In the genomic region with DNA sequence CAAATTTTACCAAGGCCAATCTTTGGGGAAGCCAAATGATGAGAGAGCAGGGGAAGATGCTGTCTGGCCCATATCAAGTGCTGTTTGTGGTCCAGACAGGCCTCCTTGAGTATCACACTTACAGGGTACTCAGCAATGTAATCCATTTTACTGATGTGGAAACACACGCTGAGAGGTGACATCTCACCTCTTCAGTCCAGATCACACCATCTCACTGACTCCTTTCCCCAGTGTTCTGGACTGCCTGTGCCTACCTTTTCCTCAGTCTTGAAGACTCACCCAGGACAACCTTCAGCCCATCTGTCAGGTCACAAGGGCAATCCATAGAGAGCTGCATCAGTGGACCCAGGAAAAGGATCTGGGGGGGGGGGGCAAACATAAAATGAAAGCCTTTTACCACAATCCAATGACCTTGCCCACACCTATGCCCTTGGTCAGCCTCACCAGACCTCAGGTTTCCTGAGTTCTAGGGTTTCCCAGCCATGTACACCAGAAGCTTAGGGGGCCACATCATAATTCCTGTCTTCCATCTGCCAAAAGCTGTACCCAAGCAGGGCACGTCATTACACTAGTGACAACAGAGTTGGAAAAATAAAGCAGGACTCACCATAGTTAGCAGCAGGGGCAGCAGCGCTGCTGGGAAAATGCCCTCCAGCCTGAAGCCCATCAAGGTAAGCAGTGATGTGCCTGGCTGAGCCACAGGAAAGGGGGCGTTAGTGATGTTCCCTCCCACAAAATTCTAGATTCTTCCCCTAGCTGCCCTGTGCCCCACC, we compare ENCODE assay signal across 8 mouse cellular contexts. TPM values are rescaled to one million over a fixed set of nuclear protein-coding genes. Genes with fewer than 3 reads are reported as not detected.
DNase-seq lines count a peak whose midpoint lies in the region; ATAC-seq and TF ChIP-seq lines count a peak whose summit lies in the region.

No protein-coding gene starts in this region.

- H3K79me2 ChIP-seq in CH12.LX (replicated peaks; ENCODE audit: control insufficient read depth, extremely low read depth, insufficient read depth, poor library complexity, severe bottlenecking) = no peaks in the 10 kb centered on the region; the same call in 1 of the 2 replicates

- H3K36me3 ChIP-seq in CH12.LX (replicated peaks in 1 of 2; ENCODE audit: control insufficient read depth in 1 of 2, insufficient read depth in 1 of 2, low read length in 1 of 2) = peaks cover 28 to 49% of the 10 kb centered on the region in 2 experiments
- peaks cover 3% of the 10 kb centered on the region; the same call in 1 of the 2 replicates for H3K36me3 ChIP-seq in forebrain, embryonic 16.5 days (ENCODE audit: control insufficient read depth, insufficient read depth)
- H3K36me3 ChIP-seq in liver, embryonic 16.5 days (ENCODE audit: control insufficient read depth, insufficient read depth) = peaks cover 20% of the 10 kb centered on the region

- peaks cover 13 to 49% of the 10 kb centered on the region in 2 experiments; a peak in 3 of 4 replicates for H3K4me1 ChIP-seq in CH12.LX (ENCODE audit: control insufficient read depth in 1 of 2, insufficient read depth in 2 of 2)
- H3K4me1 ChIP-seq in forebrain, embryonic 16.5 days (replicated peaks; ENCODE audit: control insufficient read depth, insufficient read depth, low read length) = peaks cover 29% of the 10 kb centered on the region
- peaks cover 16% of the 10 kb centered on the region for H3K4me1 ChIP-seq in liver, embryonic 16.5 days (ENCODE audit: control insufficient read depth, low read depth, low read length)

- in situ Hi-C loops in CH12.LX (cut with MboI; ENCODE audit: low pct_ligation_motif_present, low pct_unique_long_range_greater_than_20kb, low sequenced_read_pairs) = loop anchor here (5.0 to 25.0 kb wide), 4 partner anchors 118 to 363 kb away; a partner anchor contains a TSS

- peak overlapping the region; percentile 84 for H3K9ac ChIP-seq in CH12.LX (ENCODE audit: insufficient read depth, low read depth)
- H3K9ac ChIP-seq in forebrain, embryonic 16.5 days (replicated peaks; ENCODE audit: low read depth, low read length) = peak overlapping the region; percentile 78
- H3K9ac ChIP-seq in liver, embryonic 16.5 days (ENCODE audit: low read depth, low read length) = peak overlapping the region; percentile 97

- H3K27ac ChIP-seq in CH12.LX (ENCODE audit: insufficient read depth, low read depth) = no peak overlapping the region
- H3K27ac ChIP-seq in forebrain, embryonic 16.5 days (ENCODE audit: low read length) = peak overlapping the region; percentile 77
- peak overlapping the region; percentile 87 for H3K27ac ChIP-seq in liver, embryonic 16.5 days (ENCODE audit: low read length)

- intact Hi-C loops in left cerebral cortex, postnatal 4 days (cut with DNase I) = loop anchor here (5.0 kb wide), 2 partner anchors 98 to 118 kb away; no protein-coding TSS in a partner anchor

- TF ChIP-seq POLR2A in CH12.LX (IDR thresholded peaks at IDR 0.05; ENCODE audit: low read depth, low read length) = no peak

- TF ChIP-seq EP300 in CH12.LX (IDR thresholded peaks at IDR 0.05; ENCODE audit: low read length) = no peak

- DNase-seq in cerebellum, adult 11-12 months = peak; percentile 13
- no peak for DNase-seq in cerebellum, postnatal 14 days
- peak; percentile 28 for DNase-seq in CH12.LX (ENCODE audit: extremely low read depth)
- no peak for DNase-seq in left cerebral cortex, postnatal 4 days
- no peak for DNase-seq in left cerebral cortex, adult 18-20 months (ENCODE audit: low spot score in 2 of 2)
- DNase-seq in adrenal gland, postnatal 36 days = no peak

- no peak for ATAC-seq in forebrain, embryonic 16.5 days
- peak; percentile 11 for ATAC-seq in liver, embryonic 16.5 days (ENCODE audit: low read depth)

- 34% methylated on average over 4 of the region's 4 CpGs for WGBS in forebrain, embryonic 16.5 days
- WGBS in liver, embryonic 16.5 days (ENCODE audit: insufficient replicate concordance) = 20% methylated on average over 4 of the region's 4 CpGs

- TF ChIP-seq RAD21 in CH12.LX (IDR thresholded peaks at IDR 0.05; ENCODE audit: low read depth, low read length) = no peak

- no peaks in the 10 kb centered on the region for H3K9me3 ChIP-seq in CH12.LX (replicated peaks; ENCODE audit: low read length)
- H3K9me3 ChIP-seq in forebrain, embryonic 16.5 days (ENCODE audit: control insufficient read depth, low read length) = no peaks in the 10 kb centered on the region
- no peaks in the 10 kb centered on the region for H3K9me3 ChIP-seq in liver, embryonic 16.5 days (replicated peaks; ENCODE audit: control insufficient read depth, low read length)

- TF ChIP-seq CTCF in CH12.LX (conservative IDR thresholded peaks at IDR 0.05 in 1 of 2, IDR thresholded peaks at IDR 0.05 in 1 of 2; ENCODE audit: low read depth in 2 of 2, low read length in 2 of 2) = no peak

- peak overlapping the region; percentile 72 to 91 (median 84) for H3K4me3 ChIP-seq in CH12.LX (replicated peaks in 1 of 3; ENCODE audit: low read depth in 2 of 3, low read length in 2 of 3, poor library complexity in 1 of 3)
- H3K4me3 ChIP-seq in forebrain, embryonic 16.5 days (replicated peaks; ENCODE audit: low read length) = peak overlapping the region; percentile 87
- H3K4me3 ChIP-seq in liver, embryonic 16.5 days (ENCODE audit: low read depth, low read length) = peak overlapping the region; percentile 89

- H3K27me3 ChIP-seq in CH12.LX (replicated peaks) = no peaks in the 10 kb centered on the region
- no peaks in the 10 kb centered on the region for H3K27me3 ChIP-seq in forebrain, embryonic 16.5 days (replicated peaks; ENCODE audit: control insufficient read depth, insufficient read depth, low read length)
- H3K27me3 ChIP-seq in liver, embryonic 16.5 days (ENCODE audit: control insufficient read depth, insufficient read depth, low read depth, low read length) = no peaks in the 10 kb centered on the region

- H3K4me2 ChIP-seq in CH12.LX (ENCODE audit: insufficient read depth, low read depth, poor library complexity, severe bottlenecking) = peak overlapping the region; percentile 25
- peak overlapping the region; percentile 72 for H3K4me2 ChIP-seq in forebrain, embryonic 16.5 days (ENCODE audit: low read length)
- peak overlapping the region; percentile 93 for H3K4me2 ChIP-seq in liver, embryonic 16.5 days (ENCODE audit: low read depth, low read length)

- dilution Hi-C loops in CH12.LX (cut with MboI; ENCODE audit: extremely low pct_ligation_motif_present, extremely low pct_unique_long_range_greater_than_20kb, low sequenced_read_pairs) = no loop called here

TF ChIP-seq in CH12.LX, 34 proteins besides CTCF, POLR2A, EP300 and RAD21:
- TF ChIP-seq HCFC1 (IDR thresholded peaks at IDR 0.05; ENCODE audit: low read depth, low read length) (no peak), NELFE (IDR thresholded peaks at IDR 0.05; ENCODE audit: low read depth, low read length) (no peak), POLR2AphosphoS2 (IDR thresholded peaks at IDR 0.05; ENCODE audit: low read depth, low read length) (no peak), USF1 (IDR thresholded peaks at IDR 0.05; ENCODE audit: low read depth, low read length) (no peak), ZMIZ1 (IDR thresholded peaks at IDR 0.05; ENCODE audit: low read depth, low read length) (no peak), NRF1 (IDR thresholded peaks at IDR 0.05; ENCODE audit: low read depth, low read length) (no peak), ZNF384 (IDR thresholded peaks at IDR 0.05; ENCODE audit: low read depth, low read length) (no peak), UBTF (IDR thresholded peaks at IDR 0.05; ENCODE audit: low read depth, low read length) (no peak), USF2 (conservative IDR thresholded peaks at IDR 0.05; ENCODE audit: low read depth, low read length) (no peak), IRF4 (IDR thresholded peaks at IDR 0.05; ENCODE audit: low read depth, low read length) (no peak), MAFK (IDR thresholded peaks at IDR 0.05; ENCODE audit: insufficient replicate concordance, low read length) (no peak), JUND (conservative IDR thresholded peaks at IDR 0.05; ENCODE audit: low read depth, low read length) (no peak), KAT2A (IDR thresholded peaks at IDR 0.05; ENCODE audit: insufficient replicate concordance, low read length) (no peak), RCOR1 (conservative IDR thresholded peaks at IDR 0.05; ENCODE audit: low read depth, low read length) (no peak)
TF ChIP-seq in CH12.LX: peak in this region for 0.

RNA-seq across cellular contexts. Expression of a gene that starts 0.8 kb away (rescaled TPM):
- total RNA-seq in CH12.LX (2012; rRNA removed) (32.9 and 33.0 TPM in 2 replicates), CH12.LX (2014; rRNA removed) (51.4 and 52.1 TPM in 2 replicates)
- polyA plus RNA-seq in CH12.LX (2012; ENCODE audit: insufficient read length, low read depth) = 36.9 and 45.3 TPM in 2 replicates
- 53.8 and 59.0 TPM in 2 replicates for polyA plus RNA-seq in forebrain, embryonic 16.5 days (2015; fragmentation: Nextera tagmentation; extraction: Ambion mirVana)
- polyA plus RNA-seq in liver, embryonic 16.5 days (2015; fragmentation: Nextera tagmentation; extraction: Ambion mirVana) = 22.5 and 23.5 TPM in 2 replicates
- 10 to 100 TPM; 26.4 to 27.5 TPM for total RNA-seq in left cerebral cortex, postnatal 4 days (2021)
- total RNA-seq in left cerebral cortex, adult 18-20 months (2021) = 10 to 100 TPM; 27.3 to 27.7 TPM
- total RNA-seq in adrenal gland, postnatal 36 days (2021) = 10 to 100 TPM; 36.2 to 38.3 TPM

RNA-seq across cellular contexts. Expression of a gene that starts 9.1 kb away (rescaled TPM):
- total RNA-seq in CH12.LX (2012; rRNA removed) (2.0 and 2.3 TPM in 2 replicates), CH12.LX (2014; rRNA removed) (0.59 and 0.75 TPM in 2 replicates)
- 1.7 and 1.9 TPM in 2 replicates for polyA plus RNA-seq in CH12.LX (2012; ENCODE audit: insufficient read length, low read depth)
- 8.9 and 9.2 TPM in 2 replicates for polyA plus RNA-seq in forebrain, embryonic 16.5 days (2015; fragmentation: Nextera tagmentation; extraction: Ambion mirVana)
- polyA plus RNA-seq in liver, embryonic 16.5 days (2015; fragmentation: Nextera tagmentation; extraction: Ambion mirVana) = 0.23 and 0.28 TPM in 2 replicates
- 10 to 100 TPM; 85.3 to 88.6 TPM for total RNA-seq in left cerebral cortex, postnatal 4 days (2021)
- 10 to 100 TPM; 41.9 to 46.4 TPM for total RNA-seq in left cerebral cortex, adult 18-20 months (2021)
- 1 to 10 TPM; 5.5 to 6.9 TPM for total RNA-seq in adrenal gland, postnatal 36 days (2021)

Comparison
In these comparisons a context has a peak if more than half of its experiments do, and no peak if none do; other contexts are left out.
1. DNase-seq: peak in cerebellum, adult 11-12 months (single experiment) and CH12.LX (single experiment); none in cerebellum, postnatal 14 days (0 of 2), left cerebral cortex, postnatal 4 days (single experiment), left cerebral cortex, adult 18-20 months (0 of 2) and adrenal gland, postnatal 36 days (0 of 2).
2. H3K4me2 ChIP-seq: peak in every context shown above with its lines; median percentile 93 in liver, embryonic 16.5 days; 72 in forebrain, embryonic 16.5 days; 25 in CH12.LX.
3. RNA of a gene that starts 9.1 kb away (total RNA-seq): 85.3 to 88.6 TPM in left cerebral cortex, postnatal 4 days and 41.9 to 46.4 TPM in left cerebral cortex, adult 18-20 months; 5.5 to 6.9 TPM in adrenal gland, postnatal 36 days and 0.59 to 2.3 TPM in CH12.LX; every median in the first group is over 4 times any median in the second.
4. Peak in every context shown above with its lines, with median percentiles within 50 percentile points of each other: H3K4me3 ChIP-seq and H3K9ac ChIP-seq.